Mouse (Mus musculus) urinary bladder, postnatal 25 days (tissue): ENCODE results near the gene Prrc2a.
A peak's percentile ranks its signal among the peaks of the same experiment; 100 is the strongest.
"Not testable (repeated sequence)": the region's sequence is repeated elsewhere in the genome, so short reads cannot be mapped to it uniquely, and the experiment has no call there.

ENCODE experiments used
- DNase-seq: peaks from one replicate; pipeline ENCODE4 v3.0.0; 2022; ENCODE audit warnings: low spot score

The Prrc2a gene

GRCm38 (mm10) chr17:35133517-35133916 is 31.2 kb downstream of the Prrc2a start:
- no peak for DNase-seq

- DNase-seq = no peak
Measured at GRCm38 (mm10) chr17:35132174-35132560, 32.5 kb downstream of the Prrc2a start.

- no peak for DNase-seq
Measured at GRCm38 (mm10) chr17:35131500-35132173, 33.1 kb downstream of the Prrc2a start, which contains the start of gene Apom. Gene Apom, minus strand, starts transcription at chr17:35132050.

GRCm38 (mm10) chr17:35131038-35131437 is 33.7 kb downstream of the Prrc2a start:
- DNase-seq = no peak

- no peak for DNase-seq
Measured at GRCm38 (mm10) chr17:35128996-35129395, 35.7 kb downstream of the Prrc2a start.

- DNase-seq = no peak
Measured at GRCm38 (mm10) chr17:35127017-35127416, 37.7 kb downstream of the Prrc2a start.

GRCm38 (mm10) chr17:35126206-35126611 is 38.5 kb downstream of the Prrc2a start, which contains the start of gene D17H6S53E:
Gene D17H6S53E, plus strand, starts transcription at chr17:35126373.
- DNase-seq = peak; percentile 70

- DNase-seq = no peak
Measured at GRCm38 (mm10) chr17:35125578-35125977, 39.1 kb downstream of the Prrc2a start.

GRCm38 (mm10) chr17:35125081-35125480 is 39.6 kb downstream of the Prrc2a start:
- no peak for DNase-seq

- DNase-seq = not testable (repeated sequence)
Measured at GRCm38 (mm10) chr17:35124261-35124896, 40.3 kb downstream of the Prrc2a start.

- not testable (repeated sequence) for DNase-seq
Measured at GRCm38 (mm10) chr17:35123287-35123686, 41.4 kb downstream of the Prrc2a start.

GRCm38 (mm10) chr17:35121871-35122303 is 42.8 kb downstream of the Prrc2a start, which contains the start of gene Csnk2b:
Gene Csnk2b, minus strand, starts transcription at chr17:35122053.
- DNase-seq = peak; percentile 31

- peak; percentile 95 for DNase-seq
Measured at GRCm38 (mm10) chr17:35121143-35121799, 43.4 kb downstream of the Prrc2a start, which contains the start of gene Gpank1. Gene Gpank1, plus strand, starts transcription at chr17:35121455.

- DNase-seq = no peak
Measured at GRCm38 (mm10) chr17:35120745-35121142, 44.0 kb downstream of the Prrc2a start.

GRCm38 (mm10) chr17:35115046-35116019 is 49.4 kb downstream of the Prrc2a start, which contains the start of gene Ly6g5b:
Gene Ly6g5b, minus strand, starts transcription at chr17:35115428.
- DNase-seq = no peak

- DNase-seq = no peak
Measured at GRCm38 (mm10) chr17:35111774-35112173, 52.9 kb downstream of the Prrc2a start.

GRCm38 (mm10) chr17:35108097-35108496 is 56.6 kb downstream of the Prrc2a start, which contains the start of gene Ly6g5c:
Gene Ly6g5c, plus strand, starts transcription at chr17:35108279.
- no peak for DNase-seq

GRCm38 (mm10) chr17:35106522-35106921 is 58.2 kb downstream of the Prrc2a start:
- no peak for DNase-seq

GRCm38 (mm10) chr17:35105740-35106389 is 58.8 kb downstream of the Prrc2a start:
- DNase-seq = no peak

- no peak for DNase-seq
Measured at GRCm38 (mm10) chr17:35104754-35105153, 59.9 kb downstream of the Prrc2a start.

- no peak for DNase-seq
Measured at GRCm38 (mm10) chr17:35104079-35104478, 60.6 kb downstream of the Prrc2a start.
